Mouse (Mus musculus) liver, embryonic 16.5 days (tissue): ENCODE measurements around the gene Trpc6. TPM values are rescaled to one million over a fixed set of nuclear protein-coding genes. Genes with fewer than 3 reads are reported as not detected.

ENCODE experiments used
- ATAC-seq: fragments of 200-750 bp; cut with Nextera tagmentation; 2 replicates; pipeline ENCODE4 v1.8.0; 2017; ENCODE audit warnings: low read depth, mild to moderate bottlenecking, moderate number of reproducible peaks, moderate library complexity
- H3K27ac ChIP-seq: fragments of 300-500 bp; sonication (generic); 2 replicates; pipeline ENCODE4 v1.5.1; 2014; ENCODE audit warnings: mild to moderate bottlenecking, low read length
- H3K27me3 ChIP-seq: fragments of 300-500 bp; sonication (generic); 2 replicates; pipeline ENCODE4 v1.6.1; 2014; ENCODE audit warnings: low read depth, low read length, mixed read lengths; ENCODE audit not compliant: control insufficient read depth, insufficient read depth
- H3K36me3 ChIP-seq: fragments of 300-500 bp; sonication (generic); 2 replicates; pipeline ENCODE4 v1.6.1; 2014; ENCODE audit warnings: mild to moderate bottlenecking; ENCODE audit not compliant: control insufficient read depth, insufficient read depth
- H3K4me1 ChIP-seq: fragments of 300-500 bp; sonication (generic); 2 replicates; pipeline ENCODE4 v1.6.1; 2014; ENCODE audit warnings: low read depth, low read length, mixed read lengths; ENCODE audit not compliant: control insufficient read depth
- H3K4me2 ChIP-seq: fragments of 300-500 bp; sonication (generic); 2 replicates; pipeline ENCODE4 v1.6.1; 2014; ENCODE audit warnings: low read depth, low read length, mixed read lengths
- H3K4me3 ChIP-seq: fragments of 300-500 bp; sonication (generic); 2 replicates; pipeline ENCODE4 v1.5.1; 2014; ENCODE audit warnings: low read depth, mild to moderate bottlenecking, low read length
- H3K9ac ChIP-seq: fragments of 300-500 bp; sonication (generic); 2 replicates; pipeline ENCODE4 v1.6.1; 2014; ENCODE audit warnings: low read depth, low read length
- H3K9me3 ChIP-seq: fragments of 300-500 bp; sonication (generic); replicated peaks from 2 replicates; pipeline ENCODE4 v1.6.1; 2016; ENCODE audit warnings: low read length; ENCODE audit not compliant: control insufficient read depth
- WGBS: fragments of 180-500 bp; shearing (Covaris S2); extraction: QIAGEN DNeasy Blood & Tissue Kit; methylation state at CpG from one replicate; pipeline ENCODE4 v1.1.7; 2014; ENCODE audit not compliant: insufficient replicate concordance; 5-methylcytosine and 5-hydroxymethylcytosine counted together
- polyA plus RNA-seq: library from polyadenylated mRNA; unstranded; fragments of >200 nt; fragmentation: Nextera tagmentation; extraction: Ambion mirVana; gene quantifications from 2 replicates; pipeline ENCODE4 v1.2.1, GENCODE M21; 2015

Trpc6 gene
- polyA plus RNA-seq, 1 experiment from 2014 or later = 1.7 TPM

DNA sequence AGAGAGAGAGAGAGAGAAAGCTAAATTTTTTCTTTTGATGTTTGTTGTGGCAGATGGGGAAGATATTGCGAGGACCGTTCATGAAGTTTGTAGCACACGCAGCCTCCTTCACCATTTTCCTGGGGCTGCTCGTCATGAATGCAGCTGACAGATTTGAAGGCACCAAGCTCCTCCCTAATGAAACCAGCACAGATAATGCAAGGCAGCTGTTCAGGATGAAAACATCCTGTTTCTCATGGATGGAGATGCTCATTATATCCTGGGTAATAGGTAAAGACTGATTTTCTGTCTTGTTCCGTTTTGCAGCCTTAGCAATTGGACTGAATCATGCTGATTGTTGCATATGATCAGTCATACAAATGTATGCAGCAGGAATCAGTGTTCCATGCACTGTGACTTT is 99.5 kb downstream of the Trpc6 start:
- no peaks in the 10 kb centered on the region for H3K27me3 ChIP-seq
- H3K36me3 ChIP-seq = no peaks in the 10 kb centered on the region
- no peak overlapping the region for H3K27ac ChIP-seq
- no peak overlapping the region for H3K4me2 ChIP-seq
- 66% methylated on average over 5 of the region's 5 CpGs for WGBS
- no peak for ATAC-seq
- H3K9ac ChIP-seq = no peak overlapping the region
- no peaks in the 10 kb centered on the region for H3K9me3 ChIP-seq
- no peaks in the 10 kb centered on the region for H3K4me1 ChIP-seq
- no peak overlapping the region for H3K4me3 ChIP-seq

GRCm38 (mm10) chr9:8655347-8655746 is 111.4 kb downstream of the Trpc6 start:
- Histone ChIP-seq H3K27ac (no peak overlapping the region), H3K4me3 (no peak overlapping the region), H3K27me3 (no peaks in the 10 kb centered on the region), H3K9me3 (no peaks in the 10 kb centered on the region), H3K4me1 (no peaks in the 10 kb centered on the region), H3K9ac (no peak overlapping the region), H3K4me2 (no peak overlapping the region), H3K36me3 (no peaks in the 10 kb centered on the region)
- no peak for ATAC-seq

GRCm38 (mm10) chr9:8672944-8673343 is 129.0 kb downstream of the Trpc6 start:
- H3K9me3 ChIP-seq = no peaks in the 10 kb centered on the region
- H3K36me3 ChIP-seq = no peaks in the 10 kb centered on the region
- no peaks in the 10 kb centered on the region for H3K4me1 ChIP-seq
- no peak for ATAC-seq
- H3K27me3 ChIP-seq = no peaks in the 10 kb centered on the region
- no peak overlapping the region for H3K4me3 ChIP-seq
- H3K9ac ChIP-seq = no peak overlapping the region
- 26% methylated on average over 1 of the region's 1 CpGs for WGBS
- no peak overlapping the region for H3K4me2 ChIP-seq
- H3K27ac ChIP-seq = no peak overlapping the region

GRCm38 (mm10) chr9:8676607-8677006 is 132.7 kb downstream of the Trpc6 start:
- 29% methylated on average over 1 of the region's 1 CpGs for WGBS
- Histone ChIP-seq H3K4me2 (no peak overlapping the region), H3K9me3 (no peaks in the 10 kb centered on the region), H3K27ac (no peak overlapping the region), H3K27me3 (no peaks in the 10 kb centered on the region), H3K4me1 (no peaks in the 10 kb centered on the region), H3K9ac (no peak overlapping the region), H3K36me3 (no peaks in the 10 kb centered on the region), H3K4me3 (no peak overlapping the region)
- no peak for ATAC-seq

GRCm38 (mm10) chr9:8693177-8693576 is 149.2 kb downstream of the Trpc6 start:
- no peaks in the 10 kb centered on the region for H3K9me3 ChIP-seq
- H3K36me3 ChIP-seq = no peaks in the 10 kb centered on the region
- no peak overlapping the region for H3K27ac ChIP-seq
- no peaks in the 10 kb centered on the region for H3K27me3 ChIP-seq
- H3K9ac ChIP-seq = no peak overlapping the region
- no peak overlapping the region for H3K4me2 ChIP-seq
- ATAC-seq = no peak
- no peaks in the 10 kb centered on the region for H3K4me1 ChIP-seq
- 13% methylated on average over 2 of the region's 2 CpGs for WGBS
- H3K4me3 ChIP-seq = no peak overlapping the region

DNA sequence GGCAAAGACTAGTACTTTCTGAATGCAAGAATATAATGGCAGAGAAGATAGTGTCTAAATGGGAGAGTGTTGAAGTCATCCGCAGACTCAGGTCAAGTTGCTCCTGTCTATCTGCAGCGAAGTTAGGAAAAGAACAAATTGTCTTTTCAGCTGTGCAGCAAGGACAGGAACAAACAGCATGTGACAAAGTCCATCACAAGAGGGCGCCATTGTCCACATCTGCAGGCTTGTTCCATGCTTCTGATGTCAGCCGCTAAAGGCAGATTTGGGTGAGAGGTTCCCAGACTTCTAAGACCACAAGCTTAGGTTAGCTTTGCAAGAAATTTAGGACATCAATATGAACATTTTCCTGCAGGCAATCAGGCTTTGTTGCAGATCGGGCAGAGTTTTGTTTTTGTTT is 156.7 kb downstream of the Trpc6 start:
- 20% methylated on average over 5 of the region's 5 CpGs for WGBS
- Histone ChIP-seq H3K36me3 (no peaks in the 10 kb centered on the region), H3K9me3 (no peaks in the 10 kb centered on the region), H3K4me2 (no peak overlapping the region), H3K9ac (no peak overlapping the region), H3K27me3 (no peaks in the 10 kb centered on the region), H3K4me3 (no peak overlapping the region), H3K4me1 (no peaks in the 10 kb centered on the region), H3K27ac (no peak overlapping the region)
- no peak for ATAC-seq

DNA sequence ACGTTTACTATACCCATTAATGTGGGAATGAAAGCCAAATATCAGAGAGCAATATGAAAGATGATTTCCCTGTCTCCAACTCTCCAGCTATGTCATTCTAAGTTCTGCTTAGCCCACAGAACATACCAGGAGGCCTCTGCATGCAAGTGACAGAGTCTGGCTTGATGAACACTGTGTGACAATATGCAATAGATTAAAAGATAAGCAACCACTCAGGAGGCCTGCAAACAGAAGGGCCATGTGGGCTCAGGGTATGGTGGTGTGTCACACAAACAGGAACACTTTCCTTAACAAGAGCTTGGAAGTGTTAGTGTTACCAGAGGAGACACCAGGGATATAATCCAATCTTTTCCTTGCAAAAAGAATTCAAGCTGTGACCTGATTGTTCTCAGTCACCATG is 159.6 kb downstream of the Trpc6 start:
- Histone ChIP-seq H3K4me1 (no peaks in the 10 kb centered on the region), H3K27me3 (no peaks in the 10 kb centered on the region), H3K4me2 (no peak overlapping the region), H3K9ac (no peak overlapping the region), H3K36me3 (no peaks in the 10 kb centered on the region), H3K9me3 (no peaks in the 10 kb centered on the region), H3K27ac (no peak overlapping the region), H3K4me3 (no peak overlapping the region)
- WGBS = 48% methylated on average over 1 of the region's 1 CpGs
- no peak for ATAC-seq

DNA sequence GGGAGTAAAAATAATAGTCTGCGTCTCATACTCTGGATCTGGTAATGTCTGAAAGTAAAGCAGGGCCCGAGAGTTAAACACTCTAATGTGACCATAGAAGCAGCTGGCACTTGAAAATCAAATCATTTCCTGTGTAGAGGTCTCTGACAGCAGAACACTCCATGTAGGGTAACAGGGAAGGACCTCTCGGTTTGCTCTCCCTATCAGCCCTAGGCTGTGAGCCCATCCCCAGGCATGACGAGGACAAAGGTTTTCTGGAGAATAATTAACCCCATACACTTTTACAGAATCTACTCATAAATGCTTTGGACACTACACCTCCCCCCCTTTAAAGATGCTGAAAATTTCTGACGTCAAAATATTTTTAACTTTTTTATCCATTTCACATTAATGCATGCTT is 160.0 kb downstream of the Trpc6 start:
- no peak; the same call in 1 of the 2 replicates for ATAC-seq
- WGBS = 43% methylated on average over 5 of the region's 5 CpGs

DNA sequence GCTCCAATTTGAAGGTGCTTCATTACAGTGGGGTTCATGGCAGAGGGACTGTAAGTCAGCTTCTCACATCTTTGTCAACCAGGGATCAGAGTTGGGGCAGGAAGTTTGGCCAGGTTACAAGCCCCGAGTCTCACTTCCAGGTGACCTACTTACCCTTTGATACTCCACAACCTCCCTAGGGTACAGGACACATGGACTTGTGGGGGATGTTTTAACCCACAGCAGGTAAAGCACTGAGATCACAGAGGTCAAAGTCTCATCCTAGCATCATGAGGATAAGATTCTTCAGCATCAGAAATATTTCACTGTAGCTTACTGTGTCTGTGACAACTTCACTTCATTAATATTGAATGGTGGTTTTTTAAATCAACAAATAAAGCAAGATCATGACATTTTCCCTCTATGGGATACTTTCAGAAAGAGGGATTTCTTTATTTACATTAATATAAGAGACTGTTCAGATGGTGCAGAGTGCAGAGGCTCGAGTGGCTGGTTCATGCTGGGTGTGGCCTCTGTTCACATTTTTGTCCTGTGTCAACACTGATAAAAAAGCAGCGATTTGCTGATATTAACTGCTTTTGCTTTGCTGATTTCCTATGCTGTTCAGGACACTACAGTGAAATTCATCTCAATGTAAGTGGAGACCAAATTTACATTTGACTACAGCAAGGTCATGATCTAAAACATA is 166.3 kb downstream of the Trpc6 start:
- Histone ChIP-seq H3K9ac (no peak overlapping the region), H3K27ac (no peak overlapping the region), H3K9me3 (no peaks in the 10 kb centered on the region), H3K4me3 (no peak overlapping the region), H3K27me3 (no peaks in the 10 kb centered on the region), H3K36me3 (no peaks in the 10 kb centered on the region), H3K4me1 (no peaks in the 10 kb centered on the region), H3K4me2 (no peak overlapping the region)
- no peak for ATAC-seq
- 41% methylated on average over 3 of the region's 3 CpGs for WGBS

More for the DNA sequence above, 160.0 kb downstream of the Trpc6 start:
- Histone ChIP-seq H3K4me2 (no peak overlapping the region), H3K27me3 (no peaks in the 10 kb centered on the region), H3K27ac (no peak overlapping the region), H3K9me3 (no peaks in the 10 kb centered on the region), H3K36me3 (no peaks in the 10 kb centered on the region), H3K9ac (no peak overlapping the region), H3K4me1 (no peaks in the 10 kb centered on the region), H3K4me3 (no peak overlapping the region)
